Mouse (Mus musculus) urinary bladder, postnatal 14 days (tissue): Measurements from ENCODE around the gene Adgrl3.

ENCODE experiments used
- DNase-seq: peaks from one replicate; pipeline ENCODE4 v3.0.0; 2021; ENCODE audit warnings: low spot score

Gene Adgrl3

GRCm38 (mm10) chr5:81566577-81566976 lies 546.6 kb downstream of the Adgrl3 start:
- no peak for DNase-seq

DNA sequence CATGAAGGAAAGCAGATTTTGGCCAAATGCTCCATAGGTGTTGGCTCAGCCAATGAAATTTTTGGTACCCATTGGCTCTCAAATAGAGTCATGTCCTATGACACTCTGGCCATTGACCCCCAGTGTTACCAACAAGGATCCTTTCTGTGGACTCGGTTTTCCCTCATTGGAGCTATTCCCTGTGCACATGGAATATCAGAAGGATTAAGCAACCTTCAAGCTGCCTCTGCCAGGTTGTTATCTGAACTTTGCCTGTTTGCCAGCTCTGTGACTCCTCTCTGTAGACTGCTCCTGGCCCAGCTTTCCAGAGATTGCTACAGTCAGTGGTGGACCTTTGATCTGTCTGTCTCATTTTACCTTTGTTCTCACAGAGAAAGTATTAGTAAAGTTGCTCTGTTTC lies 548.8 kb downstream of the Adgrl3 start:
- DNase-seq: no peak

DNA sequence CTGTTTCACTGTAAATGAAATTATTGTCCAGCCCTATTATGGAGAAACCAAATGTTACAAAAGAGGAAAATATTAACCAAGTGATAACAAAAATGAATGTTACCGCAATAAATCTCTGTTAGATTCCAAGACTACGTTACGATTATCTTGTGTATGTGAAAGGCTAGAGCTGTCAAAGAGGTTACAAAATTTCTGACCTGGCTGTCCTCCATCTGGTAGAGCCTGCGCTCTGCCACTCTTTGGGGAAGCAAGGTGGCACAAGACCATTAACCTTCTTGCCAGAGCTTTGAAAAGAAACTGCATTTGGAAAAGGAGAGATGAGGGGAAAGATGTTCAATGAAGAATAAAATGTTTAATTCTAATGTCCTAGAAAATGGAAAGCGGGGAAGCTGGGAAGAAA lies 562.9 kb downstream of the Adgrl3 start:
- DNase-seq: no peak

- DNase-seq: no peak
Measured at GRCm38 (mm10) chr5:81583425-81583824, 563.5 kb downstream of the Adgrl3 start.

DNA sequence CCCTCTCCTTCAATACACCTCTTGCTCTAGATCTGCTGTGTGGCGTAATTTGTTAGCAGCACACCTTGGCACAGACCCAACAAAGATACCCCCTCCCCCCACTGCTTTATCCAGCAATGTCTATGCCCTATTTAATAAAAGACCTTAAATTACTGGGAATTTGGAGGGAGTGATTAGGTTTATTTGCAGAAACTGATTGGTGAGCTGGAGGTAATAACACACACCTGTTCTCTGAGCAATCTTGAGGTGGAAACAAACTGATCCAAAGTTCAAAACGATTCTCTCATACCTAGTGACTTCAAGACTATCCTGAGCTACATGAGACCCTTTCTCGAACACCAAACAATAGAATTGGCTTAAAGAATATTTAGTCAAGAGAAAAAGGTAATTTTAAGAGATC lies 565.0 kb downstream of the Adgrl3 start:
- DNase-seq: no peak

DNA sequence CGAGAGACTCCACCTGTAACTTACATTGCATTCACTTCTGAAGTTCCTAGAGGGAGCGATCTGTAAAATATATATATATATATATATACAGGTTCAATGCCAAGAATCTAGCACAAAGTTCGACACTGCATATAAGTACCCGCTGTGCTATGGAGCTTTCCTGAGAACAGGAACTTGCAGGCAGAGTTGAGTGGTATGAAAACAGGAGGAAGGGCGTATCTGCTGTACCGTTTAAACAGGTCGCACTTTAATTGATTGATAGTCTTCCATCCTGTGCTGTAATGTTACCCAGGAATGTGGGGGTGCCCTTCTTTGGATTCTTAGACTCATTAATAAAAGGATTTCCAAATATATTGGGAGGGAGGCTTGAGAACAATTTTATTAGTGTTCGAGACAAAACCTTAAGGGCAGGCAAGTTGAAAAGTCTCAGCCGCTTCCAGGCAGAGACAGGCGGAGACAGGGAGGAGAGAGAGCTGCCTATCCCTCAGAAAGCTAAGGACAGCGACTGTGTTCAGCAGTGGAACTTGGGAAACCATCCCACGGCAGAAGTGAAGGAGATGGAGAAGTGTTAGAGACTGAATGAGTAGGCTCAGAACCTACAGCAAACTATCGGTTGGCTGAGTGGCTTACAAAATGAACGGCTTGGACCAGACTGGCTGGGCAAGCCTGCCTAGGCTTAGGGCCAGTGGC lies 570.2 kb downstream of the Adgrl3 start:
- no peak for DNase-seq

DNA sequence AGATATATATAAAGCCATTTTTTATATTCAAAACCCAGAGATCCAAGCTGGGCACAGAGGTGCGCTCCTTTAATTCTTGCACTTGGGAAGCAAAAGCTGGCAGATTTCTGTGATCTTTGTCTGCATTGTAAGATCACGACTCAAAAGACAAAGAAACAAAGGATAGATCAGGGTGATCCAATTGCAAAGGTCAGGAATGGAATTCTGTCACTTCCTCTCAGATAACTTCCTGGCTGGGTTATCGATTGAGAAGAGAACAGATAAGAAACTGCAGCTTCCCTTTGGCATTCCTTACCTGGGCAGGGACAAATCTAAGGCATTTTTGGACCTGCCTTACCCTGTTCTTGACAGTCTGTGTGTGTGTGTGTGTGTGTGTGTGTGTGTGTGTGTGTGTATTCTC lies 571.5 kb downstream of the Adgrl3 start:
- no peak for DNase-seq

GRCm38 (mm10) chr5:81593396-81593995 lies 573.6 kb downstream of the Adgrl3 start:
- DNase-seq: no peak

- no peak for DNase-seq
Measured at GRCm38 (mm10) chr5:81598041-81598440, 578.1 kb downstream of the Adgrl3 start.

- DNase-seq: no peak
Measured at GRCm38 (mm10) chr5:81602889-81603288, 583.0 kb downstream of the Adgrl3 start.

DNA sequence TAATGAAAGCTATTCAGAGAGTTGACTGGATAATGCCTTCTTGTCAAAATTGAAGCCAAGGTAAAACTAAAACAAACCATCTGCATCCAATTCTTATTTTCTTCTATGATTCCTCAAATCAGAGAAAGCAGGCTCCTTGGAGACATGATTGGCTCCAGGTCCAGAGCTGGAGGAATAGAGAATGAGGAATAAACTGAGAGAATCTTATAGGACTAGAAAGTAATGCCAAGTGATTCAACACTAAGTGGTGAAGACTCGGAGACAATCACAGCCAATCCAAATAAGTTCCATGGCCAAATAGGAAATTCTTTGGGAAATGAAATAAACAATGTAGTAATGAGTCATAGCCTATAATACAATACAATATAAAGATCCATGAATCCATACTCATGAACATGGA lies 585.7 kb downstream of the Adgrl3 start:
- no peak for DNase-seq

- DNase-seq: peak; percentile 34
Measured at GRCm38 (mm10) chr5:81610223-81610622, 590.3 kb downstream of the Adgrl3 start.

GRCm38 (mm10) chr5:81614674-81615073 lies 594.7 kb downstream of the Adgrl3 start:
- no peak for DNase-seq

DNA sequence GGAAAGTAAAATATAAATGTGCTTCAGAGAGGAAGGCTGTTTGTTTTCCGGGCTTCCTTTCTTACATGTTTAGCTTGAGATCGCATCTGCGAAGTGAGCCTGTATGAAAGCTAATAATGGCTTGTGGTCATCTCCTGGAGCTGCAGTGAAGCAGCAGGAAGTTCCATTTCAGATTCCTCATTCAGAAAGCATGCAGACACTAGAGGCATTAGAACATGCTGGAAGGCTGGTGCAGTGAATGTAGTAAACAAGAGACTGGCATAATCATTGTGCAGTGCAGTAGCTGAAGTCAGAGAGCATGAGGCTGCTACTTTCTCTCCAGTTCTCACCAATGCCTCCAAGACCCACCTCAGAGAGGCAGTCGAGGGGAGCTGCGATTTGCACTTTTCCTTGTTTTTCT lies 601.2 kb downstream of the Adgrl3 start:
- DNase-seq: no peak

- DNase-seq: no peak
Measured at GRCm38 (mm10) chr5:81621715-81622114, 601.8 kb downstream of the Adgrl3 start.

DNA sequence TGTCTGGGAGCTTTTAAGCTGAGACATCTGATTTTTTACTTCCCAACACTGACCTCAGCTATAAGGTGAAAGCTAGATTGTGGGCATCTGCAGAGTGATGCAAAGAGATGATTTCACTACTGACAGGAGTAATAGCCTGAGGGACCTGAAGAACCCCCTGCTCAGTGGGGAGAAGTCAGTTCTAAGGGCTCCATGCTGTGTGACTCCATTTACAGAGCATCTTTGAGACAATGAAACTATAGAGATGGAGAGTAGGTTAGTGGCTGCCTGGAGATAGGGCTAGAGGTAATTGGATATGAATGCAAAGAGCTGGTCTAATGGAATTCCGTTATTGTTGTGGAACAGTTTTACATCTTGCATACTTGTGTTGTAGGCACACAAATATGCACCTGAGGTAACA lies 603.9 kb downstream of the Adgrl3 start:
- no peak for DNase-seq

DNA sequence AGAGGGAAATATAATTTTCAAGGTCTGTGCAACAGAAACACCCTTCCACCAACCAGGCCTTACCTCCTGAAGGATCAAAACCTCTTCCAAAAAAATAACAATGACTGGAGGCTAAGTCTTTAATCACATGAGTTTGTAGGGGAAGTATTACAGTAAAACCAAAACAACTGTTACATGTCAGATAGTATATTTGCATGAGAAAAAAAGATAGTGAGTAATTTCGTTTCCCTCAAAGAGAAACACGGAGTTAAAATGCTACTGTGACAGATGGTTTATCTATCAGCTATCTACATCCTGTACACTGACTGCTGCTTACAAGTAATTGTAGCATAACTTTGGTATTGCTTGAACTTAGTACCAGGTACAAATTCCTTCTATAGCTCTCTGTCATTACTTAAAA lies 616.2 kb downstream of the Adgrl3 start:
- DNase-seq: no peak

DNA sequence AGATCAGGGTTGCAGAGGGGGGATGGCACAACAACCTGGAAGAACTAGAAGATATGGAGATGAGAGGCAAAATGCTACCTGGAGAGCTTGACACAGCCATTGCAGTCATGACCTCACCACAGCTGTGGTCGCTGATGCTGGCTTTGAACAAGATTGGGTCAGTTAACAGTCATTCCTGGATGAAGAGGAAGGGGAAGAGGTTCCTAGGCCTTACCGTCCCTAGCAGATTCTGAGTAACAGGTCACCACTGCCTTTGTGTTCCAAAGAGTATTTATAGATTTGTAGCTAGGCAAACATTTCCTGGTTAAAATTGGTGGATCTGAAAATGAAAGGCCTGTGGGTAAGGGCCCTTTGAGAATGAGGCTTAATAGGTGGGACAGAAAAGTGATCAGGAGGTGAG lies 618.5 kb downstream of the Adgrl3 start:
- no peak for DNase-seq

DNA sequence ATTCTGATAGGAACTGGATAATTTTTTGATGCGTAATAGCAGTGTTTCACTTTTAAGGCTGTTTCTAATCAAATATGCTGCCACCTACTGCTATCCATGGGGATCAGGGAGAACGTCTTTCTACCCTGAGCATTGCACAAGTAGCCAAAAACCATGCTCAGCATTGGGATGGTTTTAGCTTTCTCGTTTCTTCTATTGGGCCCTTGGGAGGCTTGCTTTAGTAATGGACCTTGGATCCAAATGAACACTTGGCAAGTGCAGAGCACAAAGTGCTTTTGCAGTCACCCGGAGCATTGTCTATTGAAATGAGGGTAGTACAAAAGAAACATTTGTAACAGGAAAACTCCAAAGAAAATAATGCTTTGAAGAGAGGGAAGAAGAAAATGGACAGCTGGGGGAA lies 620.2 kb downstream of the Adgrl3 start:
- DNase-seq: peak; percentile 9

- no peak for DNase-seq
Measured at GRCm38 (mm10) chr5:81645557-81645956, 625.6 kb downstream of the Adgrl3 start.

- DNase-seq: no peak
Measured at GRCm38 (mm10) chr5:81653941-81654340, 634.0 kb downstream of the Adgrl3 start.

DNA sequence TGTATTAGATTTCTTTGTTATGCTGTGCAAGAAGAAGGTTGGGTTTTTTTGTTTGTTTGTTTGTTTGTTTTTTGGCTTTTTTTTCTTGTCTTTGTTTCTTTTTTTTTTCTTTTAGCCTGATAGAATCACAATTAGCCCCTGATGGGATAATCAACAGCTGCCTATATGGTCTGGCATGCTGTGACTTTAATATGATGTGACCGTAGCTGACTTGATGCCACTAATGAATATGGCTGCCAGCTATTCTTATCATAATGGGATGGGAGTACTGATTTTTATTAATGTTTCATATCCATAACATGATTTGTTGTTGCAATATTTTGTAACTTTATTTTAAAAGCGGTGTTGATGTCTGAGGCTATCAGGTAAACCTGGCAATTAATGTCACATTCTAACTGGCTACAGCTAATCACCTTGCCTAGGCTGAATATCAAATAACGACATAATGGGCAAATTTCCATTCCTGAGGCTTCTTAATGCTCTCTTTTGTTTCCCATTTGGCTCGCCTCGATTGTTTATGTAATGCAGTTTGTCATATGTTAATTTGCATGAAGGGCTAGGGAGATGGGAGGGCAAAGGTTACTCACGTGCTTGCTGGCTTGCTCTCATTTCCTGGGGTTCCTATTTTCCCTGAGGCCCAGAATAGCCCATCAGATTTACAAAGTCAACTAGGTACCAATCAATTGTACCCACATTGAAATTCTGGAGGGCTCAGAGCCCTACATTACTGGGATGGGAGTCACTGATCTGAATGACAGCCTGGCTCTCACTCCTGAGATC lies 641.9 kb downstream of the Adgrl3 start:
- no peak for DNase-seq

DNA sequence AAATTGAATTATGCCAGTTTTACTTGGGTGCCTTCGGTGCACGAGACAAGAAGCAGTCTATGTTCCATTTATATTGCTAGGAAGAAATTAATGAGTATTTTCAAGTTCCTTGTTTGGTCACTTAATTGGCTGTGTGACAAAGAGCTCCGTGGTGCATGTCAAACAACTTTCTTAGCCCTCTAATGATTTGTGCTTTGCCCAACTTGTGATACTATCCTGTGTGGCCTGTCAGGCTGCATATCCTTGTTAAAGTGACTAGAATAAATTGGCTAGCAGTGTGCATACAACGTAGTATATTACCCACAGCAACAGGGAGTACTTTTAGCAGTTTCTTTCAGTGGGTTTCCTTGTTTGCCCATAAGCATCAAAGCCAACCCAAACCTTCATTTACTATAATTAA lies 651.1 kb downstream of the Adgrl3 start:
- no peak for DNase-seq
